Mouse (Mus musculus) intestine, embryonic 16.5 days (tissue): ENCODE data around the gene Ap1m1. TPM values are rescaled to one million over a fixed set of nuclear protein-coding genes. Genes with fewer than 3 reads are reported as not detected.

Experiments used
- polyA plus RNA-seq: library from polyadenylated mRNA; unstranded; fragments of >200 nt; fragmentation: Nextera tagmentation; extraction: Ambion mirVana; gene quantifications from 2 replicates; pipeline ENCODE4 v1.2.1, GENCODE M21; 2015

Gene Ap1m1
- polyA plus RNA-seq, 1 experiment from 2014 or later = 106 TPM

Other genes with a start within 250 kb of the Ap1m1 start
- 3.3 and 3.8 TPM in 2 replicates for gene Cyp4f18, start 230.4 kb upstream of the Ap1m1 start, polyA plus RNA-seq
- gene Olfr372, start 198.8 kb upstream of the Ap1m1 start, polyA plus RNA-seq = not detected in 2 replicates
- gene Olfr373, start 156.8 kb upstream of the Ap1m1 start, polyA plus RNA-seq = 0.11 and 0.16 TPM in 2 replicates
- gene Olfr374, start 133.0 kb upstream of the Ap1m1 start, polyA plus RNA-seq = 0.13 TPM in 1 of 2 replicates, not detected in the other
- gene Tpm4, start 105.0 kb upstream of the Ap1m1 start, polyA plus RNA-seq = 510 and 538 TPM in 2 replicates
- gene Rab8a, start 78.8 kb upstream of the Ap1m1 start, polyA plus RNA-seq = 177 and 178 TPM in 2 replicates
- gene Hsh2d, start 50.4 kb upstream of the Ap1m1 start, polyA plus RNA-seq = 2.5 and 2.7 TPM in 2 replicates
- not detected in 2 replicates for gene Cib3, start 27.2 kb upstream of the Ap1m1 start, polyA plus RNA-seq
- gene Gm11034, start 26.4 kb upstream of the Ap1m1 start, polyA plus RNA-seq = not detected in 2 replicates
- gene Fam32a, start 20.3 kb upstream of the Ap1m1 start, polyA plus RNA-seq = 71.7 and 76.3 TPM in 2 replicates
- 14.3 and 18.9 TPM in 2 replicates for gene Gm10282, start 65.2 kb downstream of the Ap1m1 start, polyA plus RNA-seq
- 3.6 and 5.1 TPM in 2 replicates for gene Klf2, start 79.0 kb downstream of the Ap1m1 start, polyA plus RNA-seq
- 41.9 and 42.5 TPM in 2 replicates for gene Eps15l1, start 181.4 kb downstream of the Ap1m1 start, polyA plus RNA-seq
- gene Calr3, start 203.9 kb downstream of the Ap1m1 start, polyA plus RNA-seq = 1.4 and 1.5 TPM in 2 replicates
- 10.7 and 11.5 TPM in 2 replicates for gene 1700030K09Rik, start 203.9 kb downstream of the Ap1m1 start, polyA plus RNA-seq
- gene Cherp, start 235.2 kb downstream of the Ap1m1 start, polyA plus RNA-seq = 46.0 and 47.9 TPM in 2 replicates